Mouse (Mus musculus) spleen, adult 2 months (tissue): ENCODE results near the gene Ttc39d.

Experiments
- CTCF ChIP-seq: fragments of 200-500 bp; IDR thresholded peaks from 2 replicates; pipeline ENCODE4 v1.5.1; 2011; ENCODE audit warnings: mild to moderate bottlenecking, inconsistent platforms; ENCODE audit not compliant: insufficient read depth, insufficient read length, insufficient replicate concordance; ENCODE audit errors: extremely low read depth
- POLR2A ChIP-seq: fragments of 200-500 bp; IDR thresholded peaks from 2 replicates; pipeline ENCODE4 v1.6.1; 2011; ENCODE audit warnings: low read depth, low read length, inconsistent platforms

- TF ChIP-seq POLR2A (no peak), CTCF (no peak)
Observed at GRCm38 (mm10) chr17:80167436-80167835, 39.8 kb upstream of the Ttc39d start.
